Mouse (Mus musculus) thymus, adult 2 months (tissue): ENCODE data around the gene Piezo1.

ENCODE experiments used
- CTCF ChIP-seq: fragments of 200-500 bp; IDR thresholded peaks from 2 replicates; pipeline ENCODE4 v1.5.1; 2012; ENCODE audit warnings: mild to moderate bottlenecking, control low read depth, low read length, moderate library complexity, borderline replicate concordance; ENCODE audit not compliant: control insufficient read depth, poor library complexity, insufficient read depth; ENCODE audit errors: extremely low read depth
- POLR2A ChIP-seq: fragments of 200-500 bp; IDR thresholded peaks from 2 replicates; pipeline ENCODE4 v1.6.1; 2012; ENCODE audit warnings: mild to moderate bottlenecking, low read length, control low read depth, moderate library complexity; ENCODE audit not compliant: control insufficient read depth, poor library complexity, insufficient read depth; ENCODE audit errors: extremely low read depth

GRCm38 (mm10) chr8:122579196-122579595 is 28.1 kb upstream of the Piezo1 start:
- TF ChIP-seq CTCF (no peak), POLR2A (no peak)
